Comparison of ENCODE assay signal across 10 mouse cellular contexts in the genomic region with DNA sequence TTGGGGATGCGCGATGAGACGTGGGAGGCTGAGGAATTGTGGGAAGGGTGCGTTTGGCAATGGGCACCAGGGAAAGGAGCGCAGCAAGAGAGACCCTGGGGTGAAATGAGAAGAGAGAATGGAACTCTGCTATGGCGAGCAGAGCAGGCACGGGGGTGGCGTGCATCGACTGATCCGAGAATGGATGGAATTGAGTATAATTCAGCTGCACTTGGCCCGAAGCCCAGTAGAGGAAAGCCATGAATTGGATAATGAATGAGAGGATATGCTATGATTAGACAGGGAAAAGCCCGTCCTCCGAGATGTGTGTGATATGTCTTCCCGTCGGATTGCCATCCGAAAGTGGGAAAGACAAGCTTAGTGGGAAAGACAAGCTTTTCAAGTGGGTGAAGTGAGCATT. TPM values are rescaled to one million over a fixed set of nuclear protein-coding genes. Genes with fewer than 3 reads are reported as not detected.
DNase-seq lines count a peak whose midpoint lies in the region; ATAC-seq lines count a peak whose summit lies in the region.
"Had no signal": no experiment of that assay in that cellular context is flagged by ENCODE, and none has a peak within 500 bp of the region (broad histone marks: within the 10 kb centered on the region; RNA-seq: fewer than 3 reads in every experiment).

No protein-coding gene starts in this region.

- no peak overlapping the region for H3K4me3 ChIP-seq in forebrain, embryonic 13.5 days
- H3K4me3 ChIP-seq in forebrain, embryonic 12.5 days (replicated peaks), result no peak overlapping the region
- H3K4me3 ChIP-seq in lung, embryonic 16.5 days (ENCODE audit: low read length), result no peak overlapping the region
- H3K4me3 ChIP-seq: heart, adult 2 months had no signal

- H3K4me2 ChIP-seq in forebrain, embryonic 13.5 days, result no peak overlapping the region
- H3K4me2 ChIP-seq in forebrain, embryonic 12.5 days, result no peak overlapping the region
- H3K4me2 ChIP-seq in lung, embryonic 16.5 days (ENCODE audit: low read depth, low read length), result no peak overlapping the region

- no peak overlapping the region for H3K27ac ChIP-seq in forebrain, embryonic 13.5 days
- no peak overlapping the region for H3K27ac ChIP-seq in forebrain, embryonic 12.5 days
- H3K27ac ChIP-seq in lung, embryonic 16.5 days (ENCODE audit: low read length), result no peak overlapping the region
- H3K27ac ChIP-seq: heart, adult 2 months had no signal

- WGBS in forebrain, embryonic 13.5 days, result 64% methylated on average over 16 of the region's 16 CpGs
- whole genome bisulfite sequencing in forebrain, embryonic 12.5 days, result 88% methylated on average over 16 of the region's 16 CpGs
- WGBS in lung, embryonic 16.5 days, result 50% methylated on average over 16 of the region's 16 CpGs

- no peaks in the 10 kb centered on the region for H3K36me3 ChIP-seq in forebrain, embryonic 13.5 days (ENCODE audit: poor library complexity, severe bottlenecking)
- no peaks in the 10 kb centered on the region for H3K36me3 ChIP-seq in forebrain, embryonic 12.5 days (replicated peaks)
- H3K36me3 ChIP-seq in lung, embryonic 16.5 days (ENCODE audit: control insufficient read depth, insufficient read depth, low read length), result no peaks in the 10 kb centered on the region

- ATAC-seq in forebrain, embryonic 13.5 days, result peak; percentile 71
- no peak for ATAC-seq in forebrain, embryonic 12.5 days (ENCODE audit: low FRiP score)
- peak; percentile 47 for ATAC-seq in lung, embryonic 16.5 days (ENCODE audit: low read depth)

- H3K4me1 ChIP-seq in forebrain, embryonic 13.5 days, result peaks cover 16% of the 10 kb centered on the region
- H3K4me1 ChIP-seq in forebrain, embryonic 12.5 days, result peaks cover 10% of the 10 kb centered on the region; the same call in 1 of the 2 replicates
- no peaks in the 10 kb centered on the region for H3K4me1 ChIP-seq in lung, embryonic 16.5 days (replicated peaks; ENCODE audit: control insufficient read depth, insufficient read depth, low read length)

- no peak for DNase-seq in lung, postnatal 36 days
- peak; percentile 30 to 57 for DNase-seq in layer of hippocampus, adult 8-10 months (ENCODE audit: low spot score in 2 of 2)
- peak; percentile 67 for DNase-seq in right cerebral cortex, postnatal 14 days
- DNase-seq in urinary bladder, postnatal 4 days (ENCODE audit: low spot score in 2 of 2), result no peak
- DNase-seq in spleen, postnatal 14 days (ENCODE audit: low spot score in 2 of 2), result no peak
- DNase-seq: heart, adult 2 months had no signal

- no peaks in the 10 kb centered on the region; the same call in 1 of the 2 replicates for H3K9me3 ChIP-seq in forebrain, embryonic 13.5 days (replicated peaks)
- H3K9me3 ChIP-seq in forebrain, embryonic 12.5 days, result no peaks in the 10 kb centered on the region
- H3K9me3 ChIP-seq in lung, embryonic 16.5 days (ENCODE audit: control insufficient read depth, low read length), result no peaks in the 10 kb centered on the region

- no peaks in the 10 kb centered on the region for H3K27me3 ChIP-seq in forebrain, embryonic 13.5 days
- H3K27me3 ChIP-seq in forebrain, embryonic 12.5 days, result no peaks in the 10 kb centered on the region
- no peaks in the 10 kb centered on the region for H3K27me3 ChIP-seq in lung, embryonic 16.5 days (ENCODE audit: control insufficient read depth, insufficient read depth, low read depth, low read length)
- H3K27me3 ChIP-seq: CH12.LX had no signal

- no peak overlapping the region for H3K9ac ChIP-seq in forebrain, embryonic 13.5 days
- H3K9ac ChIP-seq in forebrain, embryonic 12.5 days, result no peak overlapping the region
- H3K9ac ChIP-seq in lung, embryonic 16.5 days (ENCODE audit: low read length), result no peak overlapping the region

RNA-seq across cellular contexts. Expression of gene Dync1i1, which starts 26.7 kb away (rescaled TPM):
- 17.1 and 18.5 TPM in 2 replicates for polyA plus RNA-seq in forebrain, embryonic 13.5 days (2015; fragmentation: Nextera tagmentation; extraction: Ambion mirVana)
- polyA plus RNA-seq in forebrain, embryonic 12.5 days (2016; fragmentation: Nextera tagmentation; extraction: Ambion mirVana), result 5.0 and 5.4 TPM in 2 replicates
- 0.80 and 0.87 TPM in 2 replicates for polyA plus RNA-seq in lung, embryonic 16.5 days (2015; fragmentation: Nextera tagmentation; extraction: Ambion mirVana)
- total RNA-seq in layer of hippocampus, adult 8-10 months (2022), result 100 to 1,000 TPM; 136 to 150 (median 140) TPM
- total RNA-seq: CH12.LX had no signal

Comparison
In these comparisons a context has a peak if more than half of its experiments do, and no peak if none do; other contexts are left out.
1. DNase-seq: peak in layer of hippocampus, adult 8-10 months (2 of 2) and right cerebral cortex, postnatal 14 days (single experiment); none in lung, postnatal 36 days (single experiment), urinary bladder, postnatal 4 days (0 of 2) and spleen, postnatal 14 days (0 of 2).